Mouse (Mus musculus): ENCODE measurements at regions not wholly inside any gene's neighbourhood (a gene's known extent, or its start where the extent isn't known, plus 50 kb on each side); places are given as distances from the start of the nearest gene placed in this dataset.

- no peak for TF ChIP-seq CTCF (IDR thresholded peaks at IDR 0.05 in 2 of 3, conservative IDR thresholded peaks at IDR 0.05 in 1 of 3; ENCODE audit: control insufficient read depth in 1 of 3, insufficient read depth in 1 of 3, low read depth in 2 of 3, low read length in 3 of 3, poor library complexity in 1 of 3, severe bottlenecking in 1 of 3)
- TF ChIP-seq RCOR1 (IDR thresholded peaks at IDR 0.05; ENCODE audit: low read depth, low read length): no peak
Observed at GRCm38 (mm10) chr2:72557565-72558260, 81.8 kb downstream of the Cdca7 start.

Data from MEL (cell line).